Comparison of ENCODE assay signal across 8 mouse cellular contexts in genomic region chr15:100040541-100041266, GRCm38 (mm10). TPM values are rescaled to one million over a fixed set of nuclear protein-coding genes. Genes with fewer than 3 reads are reported as not detected.
DNase-seq lines count a peak whose midpoint lies in the region; TF ChIP-seq lines count a peak whose summit lies in the region.

No protein-coding gene starts in this region.

- H3K4me1 ChIP-seq in hindbrain, embryonic 10.5 days (replicated peaks): peaks cover 43% of the 10 kb centered on the region

- no peaks in the 10 kb centered on the region for H3K9me3 ChIP-seq in hindbrain, embryonic 10.5 days

- WGBS in hindbrain, embryonic 10.5 days: 33% methylated on average over 14 of the region's 14 CpGs
- 24% methylated on average over 13 of the region's 14 CpGs for WGBS in macrophage (ENCODE audit: missing documents)

- H3K27me3 ChIP-seq in hindbrain, embryonic 10.5 days (ENCODE audit: insufficient read depth, poor library complexity, severe bottlenecking): peaks cover 8% of the 10 kb centered on the region; the same call in 1 of the 2 replicates

- H3K79me2 ChIP-seq in macrophage (ENCODE audit: inconsistent target): peaks cover 61% of the 10 kb centered on the region

- TF ChIP-seq CTCF in gastrocnemius, adult 2 months (IDR thresholded peaks at IDR 0.05): no peak

- H3K4me3 ChIP-seq in gastrocnemius, adult 2 months: peak overlapping the region; percentile 97
- peak overlapping the region; percentile 91 for H3K4me3 ChIP-seq in hindbrain, embryonic 10.5 days
- no peak overlapping the region for H3K4me3 ChIP-seq in macrophage (ENCODE audit: inconsistent target)

- intact Hi-C loops in gastrocnemius, adult 2 months (cut with DNase I): no loop called here
- intact Hi-C loops in gastrocnemius, postnatal 14 days (cut with DNase I; ENCODE audit: low total_unique reads): no loop called here

- peaks cover 8% of the 10 kb centered on the region; the same call in 1 of the 2 replicates for H3K36me3 ChIP-seq in hindbrain, embryonic 10.5 days
- no peaks in the 10 kb centered on the region for H3K36me3 ChIP-seq in macrophage (ENCODE audit: inconsistent target)

- DNase-seq in gastrocnemius, adult 2 months: peak; percentile 37
- no peak for DNase-seq in gastrocnemius, postnatal 14 days
- peak; percentile 37 for DNase-seq in thymus, postnatal 4 days
- DNase-seq in thymus, postnatal 25 days: no peak
- DNase-seq in hindbrain, embryonic 10.5 days (ENCODE audit: low spot score): peak; percentile 17
- DNase-seq in adrenal gland, adult 2 months: no peak
- DNase-seq in frontal cortex, adult 2 months (ENCODE audit: extremely low spot score in 1 of 2, low spot score in 1 of 2): no peak

- H3K27ac ChIP-seq in gastrocnemius, adult 2 months: peak overlapping the region; percentile 96
- peak overlapping the region; percentile 99 for H3K27ac ChIP-seq in hindbrain, embryonic 10.5 days
- peak overlapping the region; percentile 91 for H3K27ac ChIP-seq in macrophage

RNA-seq across cellular contexts. Expression of gene Dip2b, which starts 2.2 kb away (rescaled TPM):
- total RNA-seq in gastrocnemius, adult 2 months (2021): 1 to 10 TPM; 5.8 to 8.3 TPM
- total RNA-seq in gastrocnemius, postnatal 14 days (2021): 10 to 100 TPM; 10.8 to 13.2 TPM
- 17.6 and 18.9 TPM in 2 replicates for polyA plus RNA-seq in hindbrain, embryonic 10.5 days (2016; fragmentation: Nextera tagmentation; extraction: Ambion mirVana)
- total RNA-seq in macrophage (2018; cell fraction: chromatin; rRNA removed): 100 to 1,000 TPM in 20 of 26 experiments, 10 to 100 TPM in 6; 51.9 to 259 (median 130) TPM
- total RNA-seq in macrophage (2018; cell fraction: cytosol; rRNA removed): 10 to 100 TPM; 27.3 to 70.0 (median 49.2) TPM
- 100 to 1,000 TPM in 8 of 26 experiments, 10 to 100 TPM in 18; 41.0 to 144 (median 73.0) TPM for total RNA-seq in macrophage (2018; cell fraction: nucleus; rRNA removed)
- polyA plus RNA-seq in macrophage (2018): 17.8 to 25.7 TPM (median 22.8 TPM) in 3 replicates
- 10 to 100 TPM; 13.8 to 14.6 TPM for total RNA-seq in adrenal gland, adult 2 months (2021)
- polyA plus RNA-seq in adrenal gland, adult 2 months (2012; rRNA removed): 3.4 and 4.7 TPM in 2 replicates
- 30.7 and 31.9 TPM in 2 replicates for polyA plus RNA-seq in frontal cortex, adult 2 months (2012; rRNA removed)

Comparison
In these comparisons a context has a peak if more than half of its experiments do, and no peak if none do; other contexts are left out.
1. DNase-seq: peak in gastrocnemius, adult 2 months (single experiment), thymus, postnatal 4 days (single experiment) and hindbrain, embryonic 10.5 days (single experiment); none in gastrocnemius, postnatal 14 days (single experiment), thymus, postnatal 25 days (single experiment), adrenal gland, adult 2 months (single experiment) and frontal cortex, adult 2 months (0 of 2).
2. Peak in every context shown above with its lines, with median percentiles within 50 percentile points of each other: H3K27ac ChIP-seq.